Mouse (Mus musculus): ENCODE measurements around the gene Pxylp1.

DNA sequence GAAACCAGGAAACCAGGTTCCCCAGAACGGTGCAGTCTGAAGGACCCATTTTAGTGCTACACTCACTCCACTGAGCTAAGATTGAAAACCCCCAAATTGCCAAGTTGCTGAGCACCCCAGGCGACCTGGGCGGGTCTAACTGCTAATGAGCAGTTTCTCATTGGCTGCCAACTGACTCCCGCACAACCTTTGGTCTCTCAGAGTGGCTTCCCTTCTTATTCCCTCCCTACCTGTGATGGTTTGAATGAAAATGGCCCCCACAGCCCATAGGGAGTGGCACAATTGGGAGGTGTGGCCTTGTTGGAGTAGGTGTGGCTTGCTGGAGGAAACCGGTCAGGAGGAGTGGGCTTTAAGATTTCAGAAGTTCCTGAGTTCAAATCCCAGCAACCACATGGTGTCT is 58.9 kb downstream of the Pxylp1 start:
- no peak for TF ChIP-seq CTCF (IDR thresholded peaks at IDR 0.05; ENCODE audit: insufficient read depth, low read depth, low read length)
- no peak for TF ChIP-seq POLR2A (IDR thresholded peaks at IDR 0.05; ENCODE audit: insufficient read depth, low read depth, low read length)

All from olfactory bulb, adult 2 months (tissue).